Mouse (Mus musculus) stomach, postnatal 0 days (tissue): Measurements from ENCODE around the gene Hist1h1a. TPM values are rescaled to one million over a fixed set of nuclear protein-coding genes. Genes with fewer than 3 reads are reported as not detected.
"Not testable (repeated sequence)": the region's sequence is repeated elsewhere in the genome, so short reads cannot be mapped to it uniquely, and the experiment has no call there.

Experiments used
- ATAC-seq: fragments of 200-750 bp; cut with Nextera tagmentation; 2 replicates; pipeline ENCODE4 v1.8.0; 2017; ENCODE audit not compliant: low FRiP score, low TSS enrichment
- DNase-seq: peaks from one replicate; pipeline ENCODE4 v3.0.0-alpha.2; 2016; ENCODE audit warnings: low spot score
- H3K27ac ChIP-seq: fragments of 300-500 bp; sonication (generic); replicated peaks from 2 replicates; pipeline ENCODE4 v1.5.1; 2014; ENCODE audit warnings: mild to moderate bottlenecking, control low read depth
- H3K27me3 ChIP-seq: fragments of 300-500 bp; sonication (generic); 2 replicates; pipeline ENCODE4 v1.6.1; 2014; ENCODE audit warnings: low read length; ENCODE audit not compliant: control insufficient read depth, insufficient read depth
- H3K36me3 ChIP-seq: fragments of 300-500 bp; sonication (generic); 2 replicates; pipeline ENCODE4 v1.6.1; 2014; ENCODE audit warnings: low read length, mixed read lengths; ENCODE audit not compliant: control insufficient read depth, insufficient read depth
- H3K4me1 ChIP-seq: fragments of 300-500 bp; sonication (generic); replicated peaks from 2 replicates; pipeline ENCODE4 v1.6.1; 2014; ENCODE audit warnings: antibody characterized with exemption; ENCODE audit not compliant: control insufficient read depth, insufficient read depth
- H3K4me2 ChIP-seq: fragments of 300-500 bp; sonication (generic); replicated peaks from 2 replicates; pipeline ENCODE4 v1.6.1; 2014; ENCODE audit warnings: low read depth, mild to moderate bottlenecking, control low read depth, moderate library complexity
- H3K4me3 ChIP-seq: fragments of 300-500 bp; sonication (generic); 2 replicates; pipeline ENCODE4 v1.5.1; 2014; ENCODE audit warnings: low read depth, low read length, control low read depth
- H3K9ac ChIP-seq: fragments of 300-500 bp; sonication (generic); 2 replicates; pipeline ENCODE4 v1.6.1; 2014; ENCODE audit warnings: mild to moderate bottlenecking, low read length, control low read depth, mixed read lengths
- H3K9me3 ChIP-seq: fragments of 300-500 bp; sonication (generic); 2 replicates; pipeline ENCODE4 v1.6.1; 2016; ENCODE audit warnings: low read length; ENCODE audit not compliant: control insufficient read depth
- CTCF ChIP-seq: IDR thresholded peaks from 2 replicates; pipeline ENCODE4 v1.5.1; 2016; ENCODE audit warnings: antibody characterized with exemption, low read depth, mild to moderate bottlenecking, moderate library complexity
- EP300 ChIP-seq: optimal IDR thresholded peaks from 2 replicates; pipeline ENCODE3; 2016; ENCODE audit warnings: antibody characterized with exemption
- WGBS: fragments of 180-500 bp; shearing (Covaris S2); extraction: QIAGEN DNeasy Blood & Tissue Kit; methylation state at CpG from one replicate; pipeline ENCODE4 v1.1.7; 2014; 5-methylcytosine and 5-hydroxymethylcytosine counted together
- polyA plus RNA-seq: library from polyadenylated mRNA; unstranded; fragments of >200 nt; fragmentation: Nextera tagmentation; extraction: Ambion mirVana; gene quantifications from 2 replicates; pipeline ENCODE4 v1.2.1, GENCODE M21; 2015

Gene Hist1h1a
- polyA plus RNA-seq, 1 experiment from 2014 or later, result 1.4 TPM

DNA sequence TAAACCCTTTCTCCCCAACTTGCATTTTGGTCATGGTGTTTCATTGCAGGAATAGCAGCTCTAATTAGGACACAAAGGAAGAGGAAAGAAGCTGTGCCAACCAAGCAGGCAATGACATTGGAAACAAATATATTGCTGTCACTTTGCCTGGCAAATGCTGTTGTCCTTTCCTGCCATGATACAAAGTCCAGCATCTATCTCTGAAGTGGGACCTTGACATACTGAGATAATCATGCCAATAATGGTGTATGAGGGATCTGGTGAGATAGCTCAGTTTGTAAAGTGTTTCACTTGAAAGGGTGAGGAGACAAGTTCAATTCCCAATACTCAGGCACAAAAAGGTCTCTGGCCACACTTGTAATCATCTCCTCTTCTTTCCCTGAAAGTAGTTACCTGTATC, 3.3 kb downstream of the Hist1h1a start:
- no peak for DNase-seq
- TF ChIP-seq CTCF (no peak), EP300 (no peak)
- no peak for ATAC-seq
- no peaks in the 10 kb centered on the region for H3K36me3 ChIP-seq
- no peak overlapping the region for H3K4me2 ChIP-seq
- peaks cover 3% of the 10 kb centered on the region; the same call in 1 of the 2 replicates for H3K4me1 ChIP-seq
- no peak overlapping the region for H3K9ac ChIP-seq
- H3K27ac ChIP-seq, result no peak overlapping the region
- H3K9me3 ChIP-seq, result no peaks in the 10 kb centered on the region
- H3K27me3 ChIP-seq, result no peaks in the 10 kb centered on the region
- no peak overlapping the region for H3K4me3 ChIP-seq

- 52% methylated on average over 5 of the region's 5 CpGs for WGBS
- no peaks in the 10 kb centered on the region for H3K9me3 ChIP-seq
- ATAC-seq (no peak), DNase-seq (no peak)
- TF ChIP-seq CTCF (no peak), EP300 (no peak)
- H3K9ac ChIP-seq, result no peak overlapping the region
- no peak overlapping the region for H3K27ac ChIP-seq
- H3K4me3 ChIP-seq, result no peak overlapping the region
- H3K36me3 ChIP-seq, result no peaks in the 10 kb centered on the region
- H3K4me2 ChIP-seq, result no peak overlapping the region
- H3K27me3 ChIP-seq, result no peaks in the 10 kb centered on the region
- H3K4me1 ChIP-seq, result peaks cover 6% of the 10 kb centered on the region; the same call in 1 of the 2 replicates
These were observed 5.5 kb downstream of the Hist1h1a start for GRCm38 (mm10) chr13:23768834-23769397.

DNA sequence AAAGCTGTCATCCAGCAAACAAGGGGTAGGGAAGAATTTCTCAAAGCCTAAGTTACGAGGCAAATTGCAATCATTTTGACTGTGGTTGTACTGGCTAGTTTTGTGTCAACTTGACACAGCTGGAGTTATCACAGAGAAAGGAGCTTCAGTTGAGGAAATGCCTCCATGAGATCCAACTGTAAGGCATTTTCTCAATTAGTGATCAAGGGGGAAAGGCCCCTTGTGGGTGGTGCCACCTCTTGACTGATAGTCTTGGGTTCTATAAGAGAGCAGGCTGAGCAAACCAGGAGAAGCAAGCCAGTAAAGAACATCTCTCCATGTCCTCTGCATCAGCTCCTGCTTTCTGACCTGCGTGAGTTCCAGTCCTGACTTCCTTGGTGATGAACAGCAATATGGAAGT, 6.1 kb downstream of the Hist1h1a start, which contains the start of gene Trim38:
Gene Trim38 (plus strand): TSS at position 301 of the 400 bp plus-strand sequence.
- H3K4me1 ChIP-seq, H3K9me3 ChIP-seq: not testable (repeated sequence)
- 80% methylated on average over 2 of the region's 2 CpGs for WGBS

GRCm38 (mm10) chr13:23772561-23773313, 9.3 kb downstream of the Hist1h1a start:
- DNase-seq (peak; percentile 40), ATAC-seq (peak; percentile 71; the same call in 1 of the 2 replicates)
- peak overlapping the region; percentile 13; the same call in 1 of the 2 replicates for H3K4me3 ChIP-seq
- no peak overlapping the region for H3K9ac ChIP-seq
- no peaks in the 10 kb centered on the region for H3K9me3 ChIP-seq
- WGBS, result 20% methylated on average over 21 of the region's 21 CpGs
- peak overlapping the region; percentile 31; the same call in 1 of the 2 replicates for H3K4me2 ChIP-seq
- TF ChIP-seq CTCF (no peak), EP300 (no peak)
- H3K27ac ChIP-seq, result no peak overlapping the region
- peaks cover 3% of the 10 kb centered on the region; the same call in 1 of the 2 replicates for H3K4me1 ChIP-seq
- no peaks in the 10 kb centered on the region for H3K36me3 ChIP-seq
- no peaks in the 10 kb centered on the region for H3K27me3 ChIP-seq

More for the DNA sequence above, 6.1 kb downstream of the Hist1h1a start, which contains the start of gene Trim38:
- not testable (repeated sequence) for H3K9ac ChIP-seq, DNase-seq, H3K36me3 ChIP-seq, H3K4me2 ChIP-seq, H3K4me3 ChIP-seq, H3K27ac ChIP-seq, H3K27me3 ChIP-seq, ATAC-seq

DNA sequence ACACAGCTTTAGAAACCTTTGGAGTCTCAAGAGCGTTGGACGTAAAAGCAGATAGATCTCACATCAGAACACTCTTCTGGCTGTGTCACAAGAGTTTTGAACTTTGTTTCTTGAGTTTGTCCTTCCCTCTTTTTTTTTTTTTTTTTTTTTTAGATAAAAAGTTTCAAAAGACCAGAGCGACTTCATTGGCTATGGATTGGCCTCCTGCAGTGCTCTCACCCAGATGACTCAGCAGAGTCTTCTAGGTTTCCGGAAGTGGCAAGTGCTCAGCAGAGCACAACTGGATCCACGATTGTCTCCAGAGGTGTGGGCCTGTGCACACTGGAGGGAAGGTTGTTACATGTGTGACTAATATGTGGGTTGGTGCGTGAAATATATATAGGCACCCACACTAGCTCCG, 14.9 kb downstream of the Hist1h1a start:
- ATAC-seq (no peak), DNase-seq (no peak)
- Histone ChIP-seq H3K36me3 (no peaks in the 10 kb centered on the region), H3K27ac (no peak overlapping the region), H3K9ac (no peak overlapping the region), H3K9me3 (no peaks in the 10 kb centered on the region), H3K4me3 (no peak overlapping the region), H3K4me1 (no peaks in the 10 kb centered on the region), H3K27me3 (no peaks in the 10 kb centered on the region), H3K4me2 (no peak overlapping the region)
- WGBS, result 93% methylated on average over 7 of the region's 7 CpGs
- TF ChIP-seq EP300, result no peak
- TF ChIP-seq CTCF, result no peak

DNA sequence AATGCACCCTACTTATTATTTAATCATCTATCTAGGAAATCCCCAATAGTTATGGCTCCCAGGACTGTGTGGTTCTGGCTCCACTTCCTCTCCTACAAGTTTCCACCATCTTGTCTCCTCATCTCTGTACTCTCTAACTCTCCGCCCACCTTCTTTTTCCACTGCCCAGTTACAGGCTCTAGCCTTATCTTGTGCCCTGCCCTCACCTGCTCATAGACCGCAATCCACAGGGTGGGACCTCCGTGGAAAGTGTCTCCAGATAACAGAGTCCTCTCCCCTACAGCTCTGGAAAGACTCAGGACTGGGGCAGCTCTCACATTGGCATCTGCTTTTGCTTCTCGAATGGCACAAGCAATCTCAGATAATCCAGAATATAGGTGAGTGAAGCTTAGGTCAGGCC, 15.6 kb downstream of the Hist1h1a start:
- TF ChIP-seq EP300 (no peak), CTCF (no peak)
- Histone ChIP-seq H3K4me2 (no peak overlapping the region), H3K27ac (no peak overlapping the region), H3K36me3 (no peaks in the 10 kb centered on the region), H3K4me3 (no peak overlapping the region), H3K9me3 (no peaks in the 10 kb centered on the region), H3K4me1 (no peaks in the 10 kb centered on the region), H3K9ac (no peak overlapping the region), H3K27me3 (no peaks in the 10 kb centered on the region)
- no peak for DNase-seq
- ATAC-seq, result peak; percentile 45; the same call in 1 of the 2 replicates
- WGBS, result 67% methylated on average over 4 of the region's 4 CpGs
